Mouse (Mus musculus) heart, postnatal 10 days (tissue): ENCODE results near the gene Ifit1. TPM values are rescaled to one million over a fixed set of nuclear protein-coding genes. Genes with fewer than 3 reads are reported as not detected.

Source experiments
- total RNA-seq, 2 experiments: library from RNA; stranded (reverse); gene quantifications; 2 replicates each; pipeline ENCODE4 v1.2.3; 2021

The Ifit1 gene
- total RNA-seq, 2 experiments from 2014 or later = 0.12 to 0.62 TPM

Other genes with a start within 250 kb of the Ifit1 start
- under 1 TPM in 1 of 2 experiments, not detected in 1; 0.42 TPM for gene Ch25h, start 165.7 kb upstream of the Ifit1 start, total RNA-seq
- 10 to 100 TPM; 28.6 to 29.1 TPM for gene Lipa, start 113.4 kb upstream of the Ifit1 start, total RNA-seq
- gene Ifit2, start 90.2 kb upstream of the Ifit1 start, total RNA-seq = 1 to 10 TPM; 4.9 to 7.3 TPM
- gene Ifit3, start 57.3 kb upstream of the Ifit1 start, total RNA-seq = 1 to 10 TPM in 1 of 2 experiments, under 1 TPM in 1; 0.89 to 1.4 TPM
- gene Ifit1bl1, start 38.9 kb upstream of the Ifit1 start, total RNA-seq = 1 to 10 TPM; 1.1 to 1.3 TPM
- gene Ifit3b, start 32.9 kb upstream of the Ifit1 start, total RNA-seq = under 1 TPM; 0.15 to 0.36 TPM
- gene Ifit1bl2, start 128 bp upstream of the Ifit1 start, total RNA-seq = under 1 TPM; 0.53 to 0.77 TPM
- gene Slc16a12, start 106.4 kb downstream of the Ifit1 start, total RNA-seq = 1 to 10 TPM; 4.7 to 5.8 TPM
- gene Pank1, start 238.6 kb downstream of the Ifit1 start, total RNA-seq = 10 to 100 TPM; 30.3 to 41.0 TPM